Mouse (Mus musculus): ENCODE measurements around the gene Gbp8.
"Not testable (repeated sequence)": the region's sequence is repeated elsewhere in the genome, so short reads cannot be mapped to it uniquely, and the experiment has no call there.

Gene Gbp8

GRCm38 (mm10) chr5:105139409-105140088, at the start of gene Gbp8, which contains the start of the genes Gbp9 and Gbp4:
Gbp8 (minus strand) TSS chr5:105139540.
Gbp9 (minus strand) TSS chr5:105139539.
Gbp4 (minus strand) TSS chr5:105139586.
- DNase-seq (ENCODE audit: low spot score in 2 of 2) = peak; percentile 70 to 79

- no peak for DNase-seq (ENCODE audit: low spot score in 2 of 2)
These were observed 42.1 kb upstream of the Gbp8 start for GRCm38 (mm10) chr5:105181446-105181845.

GRCm38 (mm10) chr5:105156582-105156981, 17.2 kb upstream of the Gbp8 start:
- DNase-seq (ENCODE audit: low spot score in 2 of 2) = no peak

- DNase-seq (ENCODE audit: low spot score in 2 of 2) = no peak
These were observed 14.7 kb upstream of the Gbp8 start for GRCm38 (mm10) chr5:105154049-105154448.

GRCm38 (mm10) chr5:105148062-105148461, 8.7 kb upstream of the Gbp8 start:
- not testable (repeated sequence) for DNase-seq (ENCODE audit: low spot score in 2 of 2)

GRCm38 (mm10) chr5:105146447-105146846, 7.1 kb upstream of the Gbp8 start:
- no peak for DNase-seq (ENCODE audit: low spot score in 2 of 2)

GRCm38 (mm10) chr5:105145731-105146130, 6.4 kb upstream of the Gbp8 start:
- peak; percentile 16 to 46 for DNase-seq (ENCODE audit: low spot score in 2 of 2)

GRCm38 (mm10) chr5:105140089-105140810, 910 bp upstream of the Gbp8 start:
- DNase-seq (ENCODE audit: low spot score in 2 of 2) = not testable (repeated sequence)

GRCm38 (mm10) chr5:105138906-105139305, 434 bp downstream of the Gbp8 start:
- no peak for DNase-seq (ENCODE audit: low spot score in 2 of 2)

- DNase-seq (ENCODE audit: low spot score in 2 of 2) = not testable (repeated sequence)
These were observed 2.5 kb downstream of the Gbp8 start for GRCm38 (mm10) chr5:105136706-105137304.

- not testable (repeated sequence) for DNase-seq (ENCODE audit: low spot score in 2 of 2)
These were observed 17.6 kb downstream of the Gbp8 start for GRCm38 (mm10) chr5:105121731-105122130.

- DNase-seq (ENCODE audit: low spot score in 2 of 2) = no peak
These were observed 23.6 kb downstream of the Gbp8 start for GRCm38 (mm10) chr5:105115740-105116139.

GRCm38 (mm10) chr5:105114696-105115095, 24.6 kb downstream of the Gbp8 start:
- peak; percentile 83 to 85 for DNase-seq (ENCODE audit: low spot score in 2 of 2)

GRCm38 (mm10) chr5:105113656-105114055, 25.7 kb downstream of the Gbp8 start:
- DNase-seq (ENCODE audit: low spot score in 2 of 2) = no peak

GRCm38 (mm10) chr5:105110271-105110852, 29.0 kb downstream of the Gbp8 start:
- DNase-seq (ENCODE audit: low spot score in 2 of 2) = peak; percentile 85 to 91

GRCm38 (mm10) chr5:105109775-105110174, 29.6 kb downstream of the Gbp8 start:
- peak; percentile 8 to 9 for DNase-seq (ENCODE audit: low spot score in 2 of 2)

- DNase-seq (ENCODE audit: low spot score in 2 of 2) = peak in 1 of 2 experiments; percentile 10
These were observed 33.7 kb downstream of the Gbp8 start for GRCm38 (mm10) chr5:105105689-105106088.

- no peak for DNase-seq (ENCODE audit: low spot score in 2 of 2)
These were observed 57.4 kb downstream of the Gbp8 start for GRCm38 (mm10) chr5:105081900-105082299.

GRCm38 (mm10) chr5:105068356-105068755, 71.0 kb downstream of the Gbp8 start:
- not testable (repeated sequence) for DNase-seq (ENCODE audit: low spot score in 2 of 2)

- not testable (repeated sequence) for DNase-seq (ENCODE audit: low spot score in 2 of 2)
These were observed 74.9 kb downstream of the Gbp8 start for GRCm38 (mm10) chr5:105064443-105064842.

- DNase-seq (ENCODE audit: low spot score in 2 of 2) = no peak
These were observed 76.0 kb downstream of the Gbp8 start for GRCm38 (mm10) chr5:105063321-105063720.

- not testable (repeated sequence) for DNase-seq (ENCODE audit: low spot score in 2 of 2)
These were observed 76.9 kb downstream of the Gbp8 start for GRCm38 (mm10) chr5:105062403-105062802.
